Mouse (Mus musculus): ENCODE data around the gene Rbbp4.

GRCm38 (mm10) chr4:129322042-129322441 is 13.1 kb downstream of the Rbbp4 start:
- no peak for TF ChIP-seq CTCF (IDR thresholded peaks at IDR 0.05; ENCODE audit: control insufficient read depth, insufficient read depth, insufficient read length)
- TF ChIP-seq MAX (IDR thresholded peaks at IDR 0.05), result no peak
- no peak for TF ChIP-seq MYOD1 (IDR thresholded peaks at IDR 0.05; ENCODE audit: control insufficient read depth, insufficient read length, low read depth)
- TF ChIP-seq FOSL1 (IDR thresholded peaks at IDR 0.05; ENCODE audit: insufficient read depth, low read length, poor library complexity, severe bottlenecking), result no peak
- no peak for TF ChIP-seq CEBPB (IDR thresholded peaks at IDR 0.05; ENCODE audit: low read depth)

Measured in C2C12 (cell line).